Mouse (Mus musculus) left cerebral cortex, postnatal 36 days (tissue): ENCODE measurements around the gene Olfr1445. TPM values are rescaled to one million over a fixed set of nuclear protein-coding genes. Genes with fewer than 3 reads are reported as not detected.

Experiments
- DNase-seq, 2 experiments: peaks; one replicate each; pipeline ENCODE4 v3.0.0; 2021 to 2022; ENCODE audit warnings: low spot score in 2 of 2, mixed read lengths in 1 of 2
- intact Hi-C: fragments of 180-260 bp; cut with DNase I; formaldehyde crosslinking; loops from one replicate; pipeline ENCODE4 v1.15.1; 2025
- total RNA-seq, 2 experiments: library from RNA; stranded (reverse); gene quantifications; 2 replicates each; pipeline ENCODE4 v1.2.3; 2021

Olfr1445 gene
- total RNA-seq, result not detected

DNA sequence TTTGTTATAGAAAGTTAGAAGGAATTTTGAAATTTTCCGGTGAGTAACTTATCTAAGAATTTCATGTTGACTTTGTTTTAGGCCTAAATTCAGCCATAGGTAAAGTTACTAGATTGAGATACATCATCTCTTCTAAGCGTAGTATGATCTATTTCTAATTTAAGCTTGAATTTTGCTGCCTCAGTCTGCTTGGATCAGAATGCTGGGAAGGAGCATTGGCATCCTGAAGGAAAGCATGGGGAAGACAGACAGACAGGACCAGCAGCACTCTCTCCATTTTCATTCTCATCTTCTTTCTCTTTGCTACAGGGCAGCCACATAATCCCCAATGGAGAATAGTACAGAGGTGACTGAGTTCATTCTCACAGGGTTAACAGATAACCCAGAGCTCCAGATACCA, at the start of gene Olfr1445:
Gene Olfr1445, plus strand, starts transcription at position 301 of the 400 bp plus-strand sequence.
- DNase-seq, result no peak
- intact Hi-C loops, result no loop called here

DNA sequence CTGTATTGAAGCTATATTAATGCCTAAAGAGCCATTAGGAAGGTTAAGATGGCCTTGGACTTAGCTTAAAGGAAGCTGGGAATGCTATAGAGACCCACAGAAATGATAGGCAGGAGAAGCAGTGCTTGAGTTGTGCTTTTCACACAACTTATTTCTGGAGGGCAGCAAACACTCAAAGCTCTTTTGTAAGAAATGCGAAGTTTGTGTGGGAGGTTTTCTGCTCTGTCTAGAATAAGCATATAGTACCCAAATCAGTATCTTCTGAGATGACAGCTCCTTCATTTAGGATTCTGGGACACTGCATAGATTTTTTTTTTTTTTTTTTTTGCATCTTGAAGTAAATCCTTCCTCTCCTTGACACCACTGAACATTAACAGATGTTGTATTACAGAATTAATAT, 45.1 kb upstream of the Olfr1445 start:
- no peak for DNase-seq
- intact Hi-C loops, result no loop called here

DNA sequence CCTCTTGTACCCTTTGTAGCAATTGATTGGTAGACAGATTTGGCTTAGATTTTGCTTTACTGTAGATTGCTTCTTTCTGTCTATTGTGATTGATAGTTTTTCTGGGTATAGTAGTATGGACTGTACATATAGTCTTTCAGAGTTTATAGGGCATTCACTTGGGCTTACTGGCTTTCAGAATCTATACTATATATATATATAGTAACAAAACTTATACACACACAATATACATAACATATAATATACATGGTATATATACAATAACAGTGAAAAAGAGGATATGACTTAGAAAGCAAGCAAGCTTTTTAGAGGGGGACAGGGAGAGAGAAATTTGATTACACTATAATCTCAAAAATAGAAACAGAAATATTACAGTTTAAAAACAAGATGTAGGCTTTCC, 37.3 kb upstream of the Olfr1445 start, which contains the start of gene Gm5244:
Gene Gm5244, plus strand, starts transcription at position 301 of the 400 bp plus-strand sequence.
- DNase-seq, result no peak
- intact Hi-C loops, result no loop called here

DNA sequence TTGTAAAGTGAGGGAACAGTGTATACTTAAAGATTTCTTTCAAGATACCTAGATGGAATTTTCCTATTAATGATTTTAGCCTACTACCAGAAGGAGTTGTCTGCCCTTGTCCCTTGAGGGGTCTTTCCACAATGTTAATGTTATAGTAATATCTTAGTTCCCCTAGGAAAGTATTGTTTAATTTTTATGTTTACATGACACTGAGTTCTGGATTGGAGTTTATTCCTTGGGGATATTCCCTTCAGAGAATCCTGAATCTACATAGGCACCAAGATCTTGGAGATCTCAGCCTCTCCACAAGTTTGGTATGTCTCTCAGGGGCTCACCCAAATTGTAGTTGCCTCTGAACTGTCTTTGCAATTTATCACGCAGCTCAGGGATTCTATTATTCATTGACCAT, 26.7 kb upstream of the Olfr1445 start, which contains the start of gene Olfr1444:
Gene Olfr1444, plus strand, starts transcription at position 301 of the 400 bp plus-strand sequence.
- intact Hi-C loops, result no loop called here
- DNase-seq, result no peak

DNA sequence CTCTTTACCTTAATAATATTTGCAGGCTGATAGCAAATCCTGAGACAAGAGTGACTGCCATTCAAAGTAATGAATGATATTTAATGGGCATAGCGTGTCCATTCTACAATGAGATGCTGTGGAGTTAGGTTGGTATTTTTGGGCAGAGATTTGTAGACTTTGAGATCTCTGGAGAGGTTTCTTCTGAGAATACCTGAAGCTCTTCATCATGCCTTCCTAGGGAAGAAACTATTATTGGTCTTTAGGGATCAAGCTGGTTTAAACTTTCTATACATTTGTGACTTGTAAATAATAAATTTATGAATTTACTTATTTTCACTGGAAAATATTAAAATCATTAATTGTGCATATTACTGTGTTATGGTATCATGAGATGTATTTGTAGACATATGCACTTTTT, 9.8 kb downstream of the Olfr1445 start, which contains the start of gene Olfr1446:
Gene Olfr1446, minus strand, starts transcription at position 101 of the 400 bp plus-strand sequence.
- DNase-seq, result no peak
- intact Hi-C loops, result no loop called here

DNA sequence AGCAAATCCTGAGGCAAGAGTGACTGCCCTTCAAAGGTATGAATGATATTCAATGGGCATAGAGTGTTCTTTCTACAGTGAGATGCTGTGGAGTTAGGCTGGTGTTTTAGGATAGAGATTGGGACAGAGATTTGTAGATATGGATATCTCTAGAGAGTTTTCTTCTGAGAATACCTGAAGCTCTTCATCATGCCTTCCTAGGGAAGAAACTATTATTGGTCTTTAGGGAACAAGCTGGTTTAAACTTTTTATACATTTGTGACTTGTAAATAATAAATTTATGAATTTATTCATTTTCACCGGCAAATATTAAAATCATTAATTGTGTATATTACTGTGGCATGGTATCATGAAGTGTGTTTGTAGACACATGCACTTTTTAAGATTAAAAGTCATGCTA, 20.0 kb downstream of the Olfr1445 start, which contains the start of gene Olfr1447:
Gene Olfr1447, minus strand, starts transcription at position 101 of the 400 bp plus-strand sequence.
- DNase-seq, result no peak
- intact Hi-C loops, result no loop called here

DNA sequence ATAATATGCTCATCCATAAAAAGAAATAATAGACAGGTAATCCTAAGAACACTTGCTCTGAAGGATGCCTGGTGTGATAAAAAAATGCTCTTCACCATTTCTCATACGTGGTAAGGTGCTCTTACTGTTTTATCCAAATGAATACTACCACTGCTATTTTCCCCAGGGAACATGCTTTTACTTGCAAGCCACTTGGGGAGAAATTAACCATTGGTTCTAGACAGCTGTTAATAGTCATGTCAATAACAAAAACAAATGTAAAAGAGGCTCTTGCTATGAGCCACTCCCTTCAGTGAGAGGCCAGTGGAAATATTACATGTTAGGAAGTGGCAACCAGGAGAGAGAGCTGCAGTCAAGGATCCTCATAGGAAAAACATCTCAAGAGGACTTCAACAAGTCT, 40.7 kb downstream of the Olfr1445 start, which contains the start of gene Olfr1448:
Gene Olfr1448, minus strand, starts transcription at position 101 of the 400 bp plus-strand sequence.
- DNase-seq, result no peak
- intact Hi-C loops, result no loop called here

DNA sequence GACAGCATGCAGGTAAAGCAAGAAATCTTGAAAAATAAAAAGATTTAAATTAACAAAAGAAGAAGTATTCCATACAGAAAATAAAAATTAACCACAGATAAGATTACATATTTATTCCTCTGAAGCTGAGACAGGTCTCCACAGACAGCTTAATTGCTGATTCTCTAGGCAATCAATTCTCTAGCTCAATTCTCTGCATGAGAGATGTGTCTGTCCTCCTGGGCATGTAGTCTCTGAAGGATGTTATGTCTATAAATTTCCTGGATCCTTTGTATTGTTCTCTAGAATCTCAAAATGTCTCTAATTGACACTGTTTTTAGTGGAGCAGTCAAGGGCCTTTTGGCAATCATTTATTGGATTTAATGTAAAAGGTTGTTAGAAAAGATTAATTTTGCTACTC, 46.9 kb downstream of the Olfr1445 start, which contains the start of gene Olfr1449:
Gene Olfr1449, plus strand, starts transcription at position 301 of the 400 bp plus-strand sequence.
- DNase-seq, result no peak
- intact Hi-C loops, result no loop called here

Other genes starting within 250 kb of the Olfr1445 start
- gene Olfr1442, start 213.4 kb upstream of the Olfr1445 start, total RNA-seq, result not detected
- gene Olfr1443, start 205.7 kb upstream of the Olfr1445 start, total RNA-seq, result not detected
- gene Keg1, start 188.1 kb upstream of the Olfr1445 start, total RNA-seq, result not detected
- gene Cntf, start 118.2 kb upstream of the Olfr1445 start, total RNA-seq, result 1 to 10 TPM; 2.6 to 3.9 TPM
- 10 to 100 TPM; 94.2 to 95.2 TPM for gene Zfp91, start 87.7 kb upstream of the Olfr1445 start, total RNA-seq
- gene Lpxn, start 87.7 kb upstream of the Olfr1445 start, total RNA-seq, result 1 to 10 TPM; 1.2 to 1.6 TPM
- not detected for gene Gm5244, start 37.2 kb upstream of the Olfr1445 start, total RNA-seq
- gene Olfr1444, start 26.6 kb upstream of the Olfr1445 start, total RNA-seq, result not detected
- not detected for gene Olfr1446, start 9.7 kb downstream of the Olfr1445 start, total RNA-seq
- gene Olfr1447, start 19.9 kb downstream of the Olfr1445 start, total RNA-seq, result not detected
- gene Olfr1448, start 40.6 kb downstream of the Olfr1445 start, total RNA-seq, result not detected
- gene Olfr1449, start 47.0 kb downstream of the Olfr1445 start, total RNA-seq, result not detected
- gene Olfr1450, start 66.4 kb downstream of the Olfr1445 start, total RNA-seq, result not detected
- gene Olfr1451, start 111.2 kb downstream of the Olfr1445 start, total RNA-seq, result not detected
- gene Olfr1453, start 144.5 kb downstream of the Olfr1445 start, total RNA-seq, result not detected
- not detected for gene Olfr1454, start 176.8 kb downstream of the Olfr1445 start, total RNA-seq
- not detected for gene Olfr1457, start 214.0 kb downstream of the Olfr1445 start, total RNA-seq
- not detected for gene Olfr1458, start 222.9 kb downstream of the Olfr1445 start, total RNA-seq